Mouse (Mus musculus): Measurements from ENCODE around the gene Tiam1.

The Tiam1 gene

DNA sequence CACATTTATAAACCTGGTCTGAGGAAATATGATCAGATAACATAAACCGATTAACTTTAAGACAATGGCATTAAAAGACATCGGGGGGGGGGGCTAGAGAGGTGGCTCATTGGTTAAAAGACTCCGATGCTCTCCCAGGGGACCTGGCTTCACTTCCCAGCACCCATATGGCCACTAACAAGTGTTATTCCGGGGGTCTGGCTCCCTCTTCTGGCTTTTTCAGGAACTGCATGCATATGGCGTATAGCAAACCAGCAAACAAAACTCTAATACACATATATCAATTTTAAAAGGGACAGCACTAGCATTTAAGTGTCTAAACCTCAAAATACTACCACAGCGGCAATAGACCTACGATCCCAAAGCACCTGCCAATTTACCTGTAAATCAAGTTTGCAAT lies 347.0 kb downstream of the Tiam1 start:
- no peak for DNase-seq (ENCODE audit: low read depth)

DNA sequence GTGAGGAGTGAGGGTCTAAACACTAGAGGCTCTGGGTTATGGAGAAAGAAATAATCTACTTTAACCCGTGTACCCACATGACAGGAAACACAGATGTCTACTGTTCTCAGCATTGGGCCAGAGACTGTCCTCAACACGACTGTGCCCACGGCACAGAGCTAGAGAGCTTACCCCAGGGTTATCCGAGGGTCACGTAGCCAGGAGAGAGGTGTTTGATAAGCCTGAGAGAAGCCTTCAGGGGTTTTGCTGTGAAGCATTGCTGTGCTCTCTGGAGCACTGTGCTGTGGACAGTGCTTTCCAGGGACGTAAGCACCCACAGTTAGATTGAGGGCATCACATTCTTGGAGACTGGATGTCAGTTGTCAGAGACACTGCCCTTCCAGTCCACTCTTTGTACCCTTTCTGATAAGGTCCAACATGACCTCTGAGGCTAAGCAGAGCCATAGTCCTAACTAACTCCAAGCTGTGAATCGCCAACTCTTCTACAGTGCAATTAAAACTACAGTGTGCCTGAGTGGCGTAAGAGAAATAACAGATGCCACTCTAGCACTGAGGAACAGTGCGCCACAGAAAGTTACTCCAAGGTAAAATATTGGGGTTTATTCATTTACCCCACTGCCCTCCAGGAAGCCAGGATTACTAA lies 353.7 kb downstream of the Tiam1 start:
- DNase-seq (ENCODE audit: low read depth), result no peak

DNA sequence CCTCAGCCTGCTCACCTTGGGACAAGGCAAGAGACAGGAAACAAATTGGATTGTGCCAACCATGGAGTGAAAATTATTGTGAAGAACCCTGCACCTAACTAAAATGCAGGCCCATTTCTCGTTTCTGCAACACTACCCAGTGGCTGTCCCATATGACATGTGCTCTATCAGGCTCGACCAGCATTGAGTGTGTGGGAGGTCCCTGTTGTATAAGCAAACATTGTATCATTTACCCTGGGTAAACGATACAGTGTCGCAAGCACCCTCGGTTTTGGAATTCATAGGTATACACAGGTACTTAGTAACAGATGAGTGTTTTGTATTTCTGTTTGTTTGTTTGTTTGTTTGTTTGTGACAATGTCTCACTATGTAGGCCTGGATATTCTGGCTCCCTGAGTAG lies 357.8 kb downstream of the Tiam1 start:
- DNase-seq (ENCODE audit: low read depth), result no peak

DNA sequence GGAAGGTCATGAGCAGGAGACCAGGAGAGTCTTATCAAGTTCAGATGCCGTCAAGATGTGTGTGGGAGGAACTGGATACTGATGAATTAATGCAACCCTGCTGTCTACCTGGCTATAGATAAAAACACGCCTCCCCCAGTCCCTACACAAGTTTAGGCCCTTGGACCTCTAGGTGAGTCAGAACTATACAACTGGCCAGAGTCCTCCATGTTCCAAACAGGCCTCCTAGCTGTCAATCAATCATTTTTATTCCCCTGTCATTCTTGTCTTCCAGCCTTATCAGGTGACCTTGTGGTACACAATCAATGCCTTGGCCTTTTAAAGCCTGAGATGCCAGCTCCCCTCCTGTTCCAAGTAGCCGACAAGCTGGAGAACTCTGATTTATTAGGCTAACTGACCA lies 363.9 kb downstream of the Tiam1 start:
- no peak for DNase-seq (ENCODE audit: low read depth)

DNA sequence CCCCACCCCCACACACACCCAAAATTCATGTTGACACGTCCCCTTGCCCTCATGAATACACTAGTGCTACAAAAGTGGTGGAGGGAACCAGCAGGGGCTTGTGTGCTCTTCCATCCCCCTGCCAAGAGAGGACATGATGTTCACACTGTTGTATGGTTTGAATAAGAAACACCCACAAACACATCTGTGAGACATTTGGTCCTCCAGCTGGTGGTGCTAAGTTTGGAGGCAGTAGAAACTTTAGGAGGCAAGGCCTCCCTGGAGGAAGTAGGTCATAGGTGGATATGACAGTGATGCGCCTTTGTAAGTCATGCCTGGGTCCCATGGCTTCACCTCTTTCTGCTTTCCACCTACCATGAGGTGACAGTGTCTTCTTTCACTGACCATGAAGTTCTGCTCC lies 366.1 kb downstream of the Tiam1 start:
- DNase-seq (ENCODE audit: low read depth), result no peak

DNA sequence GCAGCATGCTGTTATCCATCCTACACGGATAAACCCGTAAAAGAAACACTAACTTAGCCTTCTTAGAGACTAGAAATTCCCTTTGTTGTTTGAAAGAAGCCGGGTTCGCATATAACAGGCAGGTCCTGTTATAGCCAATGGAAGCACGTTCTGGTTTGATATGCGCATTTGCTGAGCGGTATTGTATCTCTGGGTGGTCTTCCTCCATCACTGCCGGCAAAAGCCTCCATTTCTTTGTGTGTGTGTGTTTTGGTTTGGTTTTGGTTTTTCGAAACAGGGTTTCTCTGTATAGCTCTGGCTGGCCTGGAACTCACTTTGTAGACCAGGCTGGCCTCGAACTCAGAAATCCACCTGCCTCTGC lies 369.0 kb downstream of the Tiam1 start:
- DNase-seq (ENCODE audit: low read depth), result no peak

DNA sequence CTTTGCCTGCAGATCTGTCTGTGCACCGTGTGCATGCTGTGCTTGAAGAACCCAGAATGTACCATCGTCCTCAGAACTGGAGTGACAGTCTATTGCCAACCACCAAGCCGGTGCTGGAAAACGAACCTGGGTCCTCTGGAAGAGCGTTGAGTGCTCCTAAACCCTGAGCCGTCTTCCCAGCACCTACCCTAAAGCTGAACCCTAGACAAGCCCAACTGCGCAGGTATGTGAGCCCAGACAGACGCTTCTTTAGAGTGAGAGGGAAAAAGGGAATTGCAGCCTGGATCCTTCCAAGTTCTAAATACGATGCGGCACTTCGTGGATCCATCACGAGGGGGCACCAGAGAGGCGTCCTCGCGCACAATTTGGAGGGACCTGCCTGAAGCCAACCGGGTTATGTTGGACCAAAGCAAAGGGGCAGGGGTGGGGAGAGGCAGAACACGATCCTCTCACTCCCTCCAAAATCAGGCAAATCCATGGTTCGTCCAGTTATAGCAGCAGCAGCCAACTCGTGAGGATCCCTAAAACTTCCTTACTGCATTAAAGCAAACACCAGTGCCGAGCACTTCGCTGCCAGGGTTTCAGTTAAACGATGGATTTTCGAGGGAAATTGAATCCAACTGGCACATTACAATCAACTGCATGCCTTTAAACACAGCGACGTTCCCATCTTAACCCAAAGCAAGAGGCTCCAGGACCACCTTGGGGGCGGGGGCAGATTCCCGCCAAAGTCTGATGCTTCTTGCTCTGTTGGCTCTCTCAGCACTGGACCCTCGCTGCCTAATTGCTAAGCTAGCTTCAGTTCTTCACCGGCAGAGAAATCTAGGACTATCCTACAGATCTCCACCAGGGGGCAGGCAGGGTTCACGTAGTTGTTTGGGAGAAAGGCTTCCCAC lies 369.7 kb downstream of the Tiam1 start:
- DNase-seq (ENCODE audit: low read depth), result peak; percentile 86

DNA sequence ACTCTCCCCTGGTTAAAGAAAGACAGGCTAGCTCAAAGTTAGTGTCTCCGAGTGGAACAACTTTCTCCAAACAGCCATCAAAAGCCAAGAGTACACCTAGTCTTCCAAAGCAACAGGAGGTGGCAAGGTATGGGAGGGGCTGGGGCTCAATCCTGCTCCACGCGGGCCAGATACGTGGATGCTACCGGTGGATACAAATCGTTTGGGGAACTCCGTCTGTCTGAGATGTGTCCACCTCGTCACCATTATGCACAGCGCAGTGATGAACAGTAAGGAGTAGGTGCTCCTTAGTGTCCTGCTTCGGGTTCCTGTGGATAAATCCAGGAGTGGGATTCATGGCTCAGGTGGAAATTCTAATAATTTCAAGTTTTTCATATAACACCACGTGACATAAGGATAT lies 377.6 kb downstream of the Tiam1 start:
- DNase-seq (ENCODE audit: low read depth), result no peak

DNA sequence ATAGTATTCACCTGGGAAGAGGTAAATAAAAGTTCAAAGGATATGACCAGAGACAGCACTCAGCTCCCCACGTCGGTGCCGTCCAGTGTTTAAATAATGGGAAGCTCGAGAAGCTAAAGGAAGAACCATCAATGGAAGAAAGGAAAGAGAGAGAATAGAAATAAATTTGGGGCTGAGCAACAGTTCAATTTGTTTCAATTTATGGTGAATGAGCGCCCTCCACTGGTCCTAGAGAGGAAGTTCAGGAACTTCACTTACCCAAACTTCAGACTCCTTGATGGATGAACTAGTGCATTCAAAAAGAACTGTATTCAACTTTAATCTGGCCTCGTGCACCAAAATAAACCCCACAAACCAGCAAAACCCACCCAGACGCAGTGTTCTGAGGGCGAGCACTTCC lies 378.1 kb downstream of the Tiam1 start:
- no peak for DNase-seq (ENCODE audit: low read depth)

DNA sequence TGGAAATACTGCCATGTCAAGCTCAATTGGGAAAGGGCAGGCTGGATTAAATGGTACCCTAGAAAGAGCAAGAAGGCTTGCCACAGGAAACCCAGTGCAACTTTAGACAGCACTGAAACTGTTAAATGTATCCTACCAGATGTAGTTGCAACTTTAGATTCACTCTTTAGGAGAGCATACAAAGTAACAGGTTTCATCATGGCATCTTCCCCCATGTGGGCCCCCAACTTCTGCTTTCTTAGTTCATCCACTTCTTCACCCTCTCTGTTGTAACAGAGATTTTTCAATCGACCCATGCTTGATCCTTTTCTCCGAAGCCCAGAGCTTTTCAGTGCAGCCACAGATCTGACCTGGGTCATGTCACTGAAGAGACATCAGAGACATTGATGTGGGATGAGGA lies 379.8 kb downstream of the Tiam1 start:
- DNase-seq (ENCODE audit: low read depth), result no peak

DNA sequence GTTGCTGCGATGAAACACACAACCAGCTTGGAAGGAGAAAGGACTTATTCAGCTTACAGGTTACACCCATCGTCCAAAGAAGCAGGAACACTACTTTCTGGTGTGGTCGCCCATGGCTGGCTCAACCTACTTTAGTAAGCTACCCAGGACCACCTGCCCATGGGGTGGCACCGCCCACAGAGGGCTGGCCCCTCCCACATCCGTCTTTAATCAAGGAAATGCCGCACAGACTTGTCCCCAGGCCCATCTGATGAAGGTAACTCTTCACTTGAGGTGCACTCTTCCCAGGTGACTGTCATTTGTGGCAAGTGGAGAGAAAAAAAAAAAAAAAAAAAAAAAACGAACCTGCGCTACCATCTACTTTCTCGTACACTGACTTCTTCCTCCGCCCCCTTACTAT lies 381.0 kb downstream of the Tiam1 start:
- DNase-seq (ENCODE audit: low read depth), result no peak

DNA sequence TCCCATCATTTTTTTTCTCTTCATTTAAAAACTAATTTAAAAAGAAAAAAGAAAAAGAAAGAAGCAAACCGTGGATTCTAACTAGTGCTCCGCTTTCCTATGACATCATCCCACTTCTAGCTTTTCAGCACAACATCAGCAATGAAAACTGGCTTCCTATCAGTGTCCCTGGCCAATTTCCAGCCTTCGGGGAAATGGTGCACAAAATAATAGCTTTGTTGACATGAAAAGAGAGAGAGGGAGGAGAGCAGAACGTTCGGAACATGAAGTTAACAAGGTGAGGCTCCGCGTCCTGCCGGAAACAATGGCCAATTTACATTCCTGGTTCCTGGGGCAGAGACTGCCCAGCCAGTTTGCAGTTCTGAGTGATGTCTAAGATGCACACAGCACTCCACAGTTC lies 381.5 kb downstream of the Tiam1 start:
- no peak for DNase-seq (ENCODE audit: low read depth)

DNA sequence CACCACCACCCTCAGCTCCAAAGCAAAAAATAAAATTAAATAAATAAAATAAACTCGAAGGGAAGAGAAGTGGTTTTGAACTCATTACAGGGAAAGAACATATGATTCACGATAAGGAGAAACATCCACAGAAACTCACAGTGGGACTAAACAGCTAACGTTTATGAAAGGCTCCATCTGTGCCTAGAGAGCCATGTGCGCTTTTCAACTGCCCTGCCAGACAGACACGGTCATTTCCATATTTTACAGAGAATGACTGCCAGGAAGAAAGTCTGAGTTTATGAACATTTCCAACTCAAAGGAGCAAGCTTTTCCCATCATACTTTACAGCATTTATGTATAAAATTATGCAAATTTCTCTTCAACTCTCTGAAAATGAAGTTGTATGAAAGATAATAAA lies 386.2 kb downstream of the Tiam1 start:
- no peak for DNase-seq (ENCODE audit: low read depth)

DNA sequence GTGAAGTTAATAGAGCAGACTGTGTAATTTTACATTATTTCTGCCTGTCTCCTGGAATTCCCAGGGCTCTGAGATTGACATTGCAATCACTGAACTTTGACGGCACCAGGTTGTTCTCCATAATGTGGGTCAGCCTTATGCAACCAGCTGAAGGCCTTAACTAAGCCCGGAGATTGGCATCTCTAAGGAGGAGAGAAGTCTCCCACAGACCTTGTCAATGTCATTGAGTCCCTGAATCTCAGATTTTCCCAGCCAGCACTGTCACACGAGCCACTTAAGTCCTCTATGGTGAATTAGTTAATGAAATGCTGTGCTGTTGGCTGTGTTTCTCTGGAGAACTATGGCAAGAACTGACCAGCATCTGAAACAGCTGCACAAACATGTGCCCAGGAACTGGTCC lies 388.9 kb downstream of the Tiam1 start:
- no peak for DNase-seq (ENCODE audit: low read depth)

DNA sequence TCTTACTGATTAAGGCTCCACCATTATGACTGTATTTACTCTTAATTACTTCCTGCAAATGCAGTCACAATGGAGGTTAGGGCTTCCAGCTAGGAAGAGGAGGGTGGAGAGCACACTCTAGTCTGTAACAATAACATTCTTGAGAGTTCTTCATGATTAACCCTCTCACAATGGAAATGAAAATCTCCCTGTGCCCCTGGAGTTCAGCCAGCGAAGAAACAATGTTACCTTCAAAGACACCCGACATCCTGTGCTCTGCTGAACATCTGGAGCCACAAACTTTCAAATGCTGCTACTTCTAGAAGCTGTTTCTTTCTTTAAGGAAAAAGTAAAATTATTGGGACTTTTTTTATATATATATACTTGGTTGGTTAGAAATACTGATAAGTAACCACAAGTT lies 395.7 kb downstream of the Tiam1 start:
- DNase-seq (ENCODE audit: low read depth), result no peak

DNA sequence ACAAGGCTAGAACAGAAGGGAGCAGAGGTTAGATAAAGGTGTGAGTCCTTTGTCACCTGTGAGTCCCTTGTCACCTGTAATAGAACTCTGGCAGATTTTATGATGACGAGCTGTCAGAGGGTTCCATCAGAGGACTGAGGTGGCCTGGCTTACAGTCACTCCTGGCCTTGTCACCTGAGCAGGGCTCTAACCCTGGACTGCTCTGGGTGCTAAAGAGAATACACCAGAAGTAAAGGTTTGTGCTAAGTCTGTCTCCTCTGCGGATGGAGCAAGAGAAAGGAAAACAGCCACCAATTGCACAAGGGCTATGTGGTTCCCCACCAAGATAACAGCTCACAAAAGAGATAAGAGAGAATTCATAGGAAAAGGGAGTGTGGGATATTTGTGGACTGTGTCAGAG lies 404.0 kb downstream of the Tiam1 start:
- no peak for DNase-seq (ENCODE audit: low read depth)

DNA sequence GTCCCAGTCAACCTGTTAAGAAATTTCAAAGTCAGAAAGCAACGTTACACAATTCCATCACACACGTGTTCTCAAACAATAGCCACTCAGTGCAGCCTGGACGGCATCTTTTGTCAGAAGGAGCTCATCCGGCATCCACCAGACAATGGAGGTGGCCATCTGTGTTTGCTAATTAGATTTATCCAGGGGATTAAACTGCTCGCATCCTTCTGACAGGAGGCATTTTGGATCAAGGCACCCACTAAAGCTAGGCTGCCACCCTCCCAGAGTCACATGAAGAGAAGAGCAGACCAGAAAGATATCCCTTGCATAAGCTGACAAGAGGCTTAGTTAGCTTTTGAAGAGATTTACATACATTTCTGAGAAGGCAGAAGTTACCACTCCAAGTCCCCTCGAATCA lies 404.6 kb downstream of the Tiam1 start:
- DNase-seq (ENCODE audit: low read depth), result no peak
